ENCODE assay signal across 21 mouse cellular contexts in the genomic region with DNA sequence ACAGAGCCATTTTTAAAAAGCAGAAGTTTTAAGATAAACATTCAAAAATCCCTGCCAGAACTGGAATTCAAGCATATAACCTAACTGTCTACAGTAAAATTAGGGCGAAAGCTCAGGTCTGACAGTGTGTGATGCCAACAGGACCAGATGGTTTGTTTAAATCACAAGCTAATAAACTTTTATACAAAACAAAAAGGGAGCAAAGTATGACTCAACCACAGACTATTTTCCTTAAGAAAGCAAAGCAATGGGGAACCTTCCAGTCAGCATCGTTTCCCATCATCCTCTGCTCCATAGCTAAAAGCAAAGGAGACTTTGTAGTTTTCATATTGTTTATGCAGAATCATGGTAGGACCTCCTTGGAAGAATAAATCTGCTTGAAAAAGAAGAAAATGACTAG.
DNase-seq lines count a peak whose midpoint lies in the region; ATAC-seq and TF ChIP-seq lines count a peak whose summit lies in the region.
"Had no signal": no experiment of that assay in that cellular context is flagged by ENCODE, and none has a peak within 500 bp of the region (broad histone marks: within the 10 kb centered on the region; RNA-seq: fewer than 3 reads in every experiment).

No protein-coding gene starts in this region.

- no peak overlapping the region for H3K4me2 ChIP-seq in lung, embryonic 16.5 days (ENCODE audit: low read depth, low read length)
- H3K4me2 ChIP-seq: embryonic facial prominence, embryonic 13.5 days; forebrain, embryonic 13.5 days; heart, embryonic 13.5 days; hindbrain, embryonic 15.5 days had no signal

- H3K27me3 ChIP-seq in lung, embryonic 16.5 days (ENCODE audit: control insufficient read depth, insufficient read depth, low read depth, low read length), result no peaks in the 10 kb centered on the region
- H3K27me3 ChIP-seq: embryonic facial prominence, embryonic 13.5 days; forebrain, embryonic 13.5 days; heart, embryonic 13.5 days; hindbrain, embryonic 15.5 days had no signal

- DNase-seq in cerebellum, adult 9-10 months, result peak; percentile 22
- no peak for DNase-seq in cerebellum, postnatal 25 days
- no peak for DNase-seq in lung, postnatal 4 days
- DNase-seq in brain, embryonic 14.5 days (ENCODE audit: low read depth), result peak; percentile 1
- DNase-seq in lung, postnatal 25 days (ENCODE audit: low spot score), result peak; percentile 24
- DNase-seq in urinary bladder, postnatal 36 days (ENCODE audit: low spot score in 2 of 2), result no peak
- no peak for DNase-seq in urinary bladder, adult 18-20 months (ENCODE audit: low spot score in 2 of 2)
- DNase-seq: adrenal gland, adult 2 months; adrenal gland, postnatal 25 days; cerebellum, adult 11 months; cerebellum, adult 8-10 months; cerebellum, postnatal 36 days; forebrain, postnatal 0 days; gastrocnemius, adult 2 months; gastrocnemius, postnatal 25 days; heart, postnatal 36 days had no signal

- no peaks in the 10 kb centered on the region for H3K4me1 ChIP-seq in lung, embryonic 16.5 days (replicated peaks; ENCODE audit: control insufficient read depth, insufficient read depth, low read length)
- H3K4me1 ChIP-seq: embryonic facial prominence, embryonic 13.5 days; forebrain, embryonic 13.5 days; heart, embryonic 13.5 days; hindbrain, embryonic 15.5 days had no signal

- WGBS in lung, embryonic 16.5 days, result 49% methylated on average over 2 of the region's 2 CpGs

- no peak overlapping the region for H3K9ac ChIP-seq in lung, embryonic 16.5 days (ENCODE audit: low read length)
- H3K9ac ChIP-seq: embryonic facial prominence, embryonic 13.5 days; forebrain, embryonic 13.5 days; forebrain, postnatal 0 days; heart, embryonic 13.5 days; hindbrain, embryonic 15.5 days had no signal

- peak overlapping the region; percentile 82 for H3K27ac ChIP-seq in lung, embryonic 16.5 days (ENCODE audit: low read length)
- H3K27ac ChIP-seq: embryonic facial prominence, embryonic 13.5 days; forebrain, embryonic 13.5 days; gastrocnemius, adult 2 months; heart, embryonic 13.5 days; hindbrain, embryonic 15.5 days had no signal

- TF ChIP-seq POLR2A in brain, embryonic 14.5 days (IDR thresholded peaks at IDR 0.05; ENCODE audit: borderline replicate concordance, extremely low read depth, insufficient read depth, insufficient read length, poor library complexity, severe bottlenecking), result no peak

- no peak overlapping the region for H3K4me3 ChIP-seq in lung, embryonic 16.5 days (ENCODE audit: low read length)
- H3K4me3 ChIP-seq: embryonic facial prominence, embryonic 13.5 days; forebrain, embryonic 13.5 days; gastrocnemius, adult 2 months; heart, embryonic 13.5 days; hindbrain, embryonic 15.5 days had no signal

- H3K9me3 ChIP-seq in lung, embryonic 16.5 days (ENCODE audit: control insufficient read depth, low read length), result no peaks in the 10 kb centered on the region
- H3K9me3 ChIP-seq: embryonic facial prominence, embryonic 13.5 days; forebrain, embryonic 13.5 days; heart, embryonic 13.5 days; hindbrain, embryonic 15.5 days had no signal

- no peak for TF ChIP-seq CTCF in brain, embryonic 14.5 days (IDR thresholded peaks at IDR 0.05; ENCODE audit: borderline replicate concordance, extremely low read depth, insufficient read depth, insufficient read length)

- H3K36me3 ChIP-seq in lung, embryonic 16.5 days (ENCODE audit: control insufficient read depth, insufficient read depth, low read length), result no peaks in the 10 kb centered on the region

- ATAC-seq in lung, embryonic 16.5 days (ENCODE audit: low read depth), result peak; percentile 88
- ATAC-seq: forebrain, embryonic 13.5 days; forebrain, postnatal 0 days had no signal

Comparison
In these comparisons a context has a peak if more than half of its experiments do, and no peak if none do; other contexts are left out.
1. DNase-seq: peak in cerebellum, adult 9-10 months (single experiment), brain, embryonic 14.5 days (single experiment) and lung, postnatal 25 days (single experiment); none in cerebellum, postnatal 25 days (0 of 2), lung, postnatal 4 days (0 of 2), urinary bladder, postnatal 36 days (0 of 2) and urinary bladder, adult 18-20 months (0 of 2).